Mouse (Mus musculus): ENCODE measurements around the gene Rsph1.

GRCm38 (mm10) chr17:31272416-31273165, 4.6 kb downstream of the Rsph1 start:
- TF ChIP-seq CTCF (IDR thresholded peaks at IDR 0.05; ENCODE audit: control insufficient read depth, insufficient read depth, low read length) = no peak
- TF ChIP-seq POLR2A (IDR thresholded peaks at IDR 0.05; ENCODE audit: borderline replicate concordance, control insufficient read depth, low read depth, low read length) = no peak
